Mouse (Mus musculus) induced T-regulatory cell, adult 2 months (primary cell): ENCODE measurements around the gene Dis3.
A peak's percentile ranks its signal among the peaks of the same experiment; 100 is the strongest.
"Not testable (repeated sequence)": the region's sequence is repeated elsewhere in the genome, so short reads cannot be mapped to it uniquely, and the experiment has no call there.

Experiments used
- DNase-seq: peaks from one replicate; pipeline ENCODE4 v3.0.0-alpha.2; 2012; ENCODE audit warnings: low read depth

The Dis3 gene

GRCm38 (mm10) chr14:99060616-99061015 lies 39.0 kb downstream of the Dis3 start:
- no peak for DNase-seq

GRCm38 (mm10) chr14:99058959-99059586 lies 40.5 kb downstream of the Dis3 start:
- no peak for DNase-seq

GRCm38 (mm10) chr14:99046782-99047181 lies 52.8 kb downstream of the Dis3 start:
- DNase-seq: peak; percentile 74

GRCm38 (mm10) chr14:99046031-99046781 lies 53.4 kb downstream of the Dis3 start, which contains the start of the genes Mzt1 and Bora:
Gene Mzt1, minus strand, starts transcription at chr14:99046134.
Gene Bora, plus strand, starts transcription at chr14:99046222.
- peak; percentile 96 for DNase-seq

GRCm38 (mm10) chr14:99045378-99046030 lies 54.1 kb downstream of the Dis3 start:
- peak; percentile 70 for DNase-seq

GRCm38 (mm10) chr14:99044718-99045117 lies 54.9 kb downstream of the Dis3 start:
- DNase-seq: peak; percentile 36

GRCm38 (mm10) chr14:99044096-99044495 lies 55.5 kb downstream of the Dis3 start:
- DNase-seq: no peak

- peak; percentile 29 for DNase-seq
These were observed 56.1 kb downstream of the Dis3 start for GRCm38 (mm10) chr14:99043499-99043898.

- DNase-seq: peak; percentile 31
These were observed 58.2 kb downstream of the Dis3 start for GRCm38 (mm10) chr14:99041416-99041815.

- not testable (repeated sequence) for DNase-seq
These were observed 60.3 kb downstream of the Dis3 start for GRCm38 (mm10) chr14:99039308-99039707.

- DNase-seq: no peak
These were observed 61.9 kb downstream of the Dis3 start for GRCm38 (mm10) chr14:99037703-99038102.

- no peak for DNase-seq
These were observed 63.5 kb downstream of the Dis3 start for GRCm38 (mm10) chr14:99036039-99036438.

GRCm38 (mm10) chr14:99034851-99035250 lies 64.7 kb downstream of the Dis3 start:
- DNase-seq: not testable (repeated sequence)

GRCm38 (mm10) chr14:99032596-99032995 lies 67.0 kb downstream of the Dis3 start:
- DNase-seq: no peak

GRCm38 (mm10) chr14:99031337-99031873 lies 68.2 kb downstream of the Dis3 start:
- no peak for DNase-seq

GRCm38 (mm10) chr14:99029987-99030386 lies 69.6 kb downstream of the Dis3 start:
- DNase-seq: no peak
